Mouse (Mus musculus) embryonic facial prominence, embryonic 14.5 days (tissue): ENCODE data around the gene Gm11437. TPM values are rescaled to one million over a fixed set of nuclear protein-coding genes. Genes with fewer than 3 reads are reported as not detected.

Experiments used
- ATAC-seq: fragments of 200-750 bp; cut with Nextera tagmentation; 2 replicates; pipeline ENCODE4 v1.8.0; 2017; ENCODE audit warnings: low read depth, moderate number of reproducible peaks, moderate TSS enrichment
- DNase-seq: peaks from one replicate; pipeline ENCODE4 v3.0.0-alpha.2; 2015; ENCODE audit warnings: low spot score
- H3K27ac ChIP-seq: fragments of 300-500 bp; sonication (generic); replicated peaks from 2 replicates; pipeline ENCODE4 v1.5.1; 2014; ENCODE audit warnings: low read depth, mild to moderate bottlenecking, low read length, moderate library complexity
- H3K27me3 ChIP-seq: fragments of 300-500 bp; sonication (generic); replicated peaks from 2 replicates; pipeline ENCODE4 v1.6.1; 2014; ENCODE audit warnings: low read length; ENCODE audit not compliant: control insufficient read depth, insufficient read depth
- H3K36me3 ChIP-seq: fragments of 300-500 bp; sonication (generic); 2 replicates; pipeline ENCODE4 v1.6.1; 2014; ENCODE audit warnings: low read length, mixed read lengths; ENCODE audit not compliant: control insufficient read depth, insufficient read depth
- H3K4me1 ChIP-seq: fragments of 300-500 bp; sonication (generic); 2 replicates; pipeline ENCODE4 v1.6.1; 2014; ENCODE audit warnings: antibody characterized with exemption, low read length; ENCODE audit not compliant: control insufficient read depth, insufficient read depth
- H3K4me2 ChIP-seq: fragments of 300-500 bp; sonication (generic); 2 replicates; pipeline ENCODE4 v1.6.1; 2014; ENCODE audit warnings: low read depth, mild to moderate bottlenecking, low read length, moderate library complexity, mixed read lengths
- H3K4me3 ChIP-seq: fragments of 300-500 bp; sonication (generic); 2 replicates; pipeline ENCODE4 v1.5.1; 2014; ENCODE audit warnings: low read depth, mild to moderate bottlenecking, low read length
- H3K9ac ChIP-seq: fragments of 300-500 bp; sonication (generic); 2 replicates; pipeline ENCODE4 v1.6.1; 2014; ENCODE audit warnings: low read depth, mild to moderate bottlenecking, low read length, moderate library complexity, mixed read lengths
- H3K9me3 ChIP-seq: fragments of 300-500 bp; sonication (generic); 2 replicates; pipeline ENCODE4 v1.6.1; 2016; ENCODE audit warnings: low read length; ENCODE audit not compliant: control insufficient read depth
- WGBS: fragments of 180-500 bp; shearing (Covaris S2); extraction: QIAGEN DNeasy Blood & Tissue Kit; methylation state at CpG from one replicate; pipeline ENCODE4 v1.1.7; 2014; 5-methylcytosine and 5-hydroxymethylcytosine counted together
- polyA plus RNA-seq: library from polyadenylated mRNA; unstranded; fragments of >200 nt; fragmentation: Nextera tagmentation; extraction: Ambion mirVana; gene quantifications from 2 replicates; pipeline ENCODE4 v1.2.1, GENCODE M21; 2014

The Gm11437 gene
- polyA plus RNA-seq, 1 experiment from 2014 or later, result not detected

- DNase-seq (no peak), ATAC-seq (no peak)
- Histone ChIP-seq H3K9me3 (no peaks in the 10 kb centered on the region), H3K4me2 (peak overlapping the region; percentile 74), H3K27me3 (no peaks in the 10 kb centered on the region), H3K27ac (no peak overlapping the region), H3K9ac (peak overlapping the region; percentile 80; the same call in 1 of the 2 replicates), H3K4me1 (peaks cover 18% of the 10 kb centered on the region), H3K4me3 (peak overlapping the region; percentile 64), H3K36me3 (no peaks in the 10 kb centered on the region)
- 57% methylated on average over 2 of the region's 2 CpGs for WGBS
Observed at GRCm38 (mm10) chr11:84181286-84181685, 14.0 kb upstream of the Gm11437 start.

GRCm38 (mm10) chr11:84179954-84180598 lies 12.8 kb upstream of the Gm11437 start:
- H3K4me3 ChIP-seq, result peak overlapping the region; percentile 64
- H3K9me3 ChIP-seq, result no peaks in the 10 kb centered on the region
- H3K4me2 ChIP-seq, result peak overlapping the region; percentile 74
- peak overlapping the region; percentile 87 for H3K27ac ChIP-seq
- H3K4me1 ChIP-seq, result peaks cover 18% of the 10 kb centered on the region
- ATAC-seq, result peak; percentile 39
- DNase-seq, result peak; percentile 86
- WGBS, result under 1% methylated on average over 28 of the region's 44 CpGs
- no peaks in the 10 kb centered on the region for H3K36me3 ChIP-seq
- H3K9ac ChIP-seq, result peak overlapping the region; percentile 80
- H3K27me3 ChIP-seq, result no peaks in the 10 kb centered on the region

- whole genome bisulfite sequencing, result 0% methylated on average over 19 of the region's 85 CpGs
- H3K4me2 ChIP-seq, result peak overlapping the region; percentile 74
- H3K27me3 ChIP-seq, result no peaks in the 10 kb centered on the region
- H3K4me1 ChIP-seq, result peaks cover 18% of the 10 kb centered on the region
- H3K9me3 ChIP-seq, result no peaks in the 10 kb centered on the region
- H3K27ac ChIP-seq, result peak overlapping the region; percentile 87
- H3K9ac ChIP-seq, result peak overlapping the region; percentile 80
- peak; percentile 97 for ATAC-seq
- no peaks in the 10 kb centered on the region for H3K36me3 ChIP-seq
- peak overlapping the region; percentile 64 for H3K4me3 ChIP-seq
- DNase-seq, result peak; percentile 97
Observed at GRCm38 (mm10) chr11:84179226-84179953, 12.1 kb upstream of the Gm11437 start.

GRCm38 (mm10) chr11:84178571-84178970 lies 11.3 kb upstream of the Gm11437 start:
- Histone ChIP-seq H3K4me3 (peak overlapping the region; percentile 64), H3K9ac (peak overlapping the region; percentile 80; the same call in 1 of the 2 replicates), H3K36me3 (no peaks in the 10 kb centered on the region), H3K4me1 (peaks cover 18% of the 10 kb centered on the region), H3K27ac (peak overlapping the region; percentile 87; the same call in 1 of the 2 replicates), H3K9me3 (no peaks in the 10 kb centered on the region), H3K27me3 (no peaks in the 10 kb centered on the region), H3K4me2 (peak overlapping the region; percentile 74)
- 25% methylated on average over 4 of the region's 4 CpGs for WGBS
- no peak for ATAC-seq
- DNase-seq, result no peak

GRCm38 (mm10) chr11:84172539-84173435 lies 5.5 kb upstream of the Gm11437 start:
- no peaks in the 10 kb centered on the region for H3K4me1 ChIP-seq
- no peak for DNase-seq
- WGBS, result 71% methylated on average over 11 of the region's 11 CpGs
- H3K9ac ChIP-seq, result no peak overlapping the region
- no peak overlapping the region for H3K27ac ChIP-seq
- no peaks in the 10 kb centered on the region for H3K36me3 ChIP-seq
- no peaks in the 10 kb centered on the region for H3K27me3 ChIP-seq
- no peak overlapping the region for H3K4me3 ChIP-seq
- H3K4me2 ChIP-seq, result no peak overlapping the region
- no peak for ATAC-seq
- H3K9me3 ChIP-seq, result no peaks in the 10 kb centered on the region

GRCm38 (mm10) chr11:84168701-84169288 lies 1.5 kb upstream of the Gm11437 start:
- Histone ChIP-seq H3K27me3 (no peaks in the 10 kb centered on the region), H3K4me1 (no peaks in the 10 kb centered on the region), H3K36me3 (no peaks in the 10 kb centered on the region), H3K4me3 (no peak overlapping the region), H3K4me2 (no peak overlapping the region), H3K27ac (no peak overlapping the region), H3K9ac (no peak overlapping the region), H3K9me3 (no peaks in the 10 kb centered on the region)
- DNase-seq (peak; percentile 38), ATAC-seq (no peak)
- 24% methylated on average over 7 of the region's 7 CpGs for WGBS

GRCm38 (mm10) chr11:84164561-84164960 lies 2.7 kb downstream of the Gm11437 start:
- no peak overlapping the region for H3K9ac ChIP-seq
- H3K27me3 ChIP-seq, result no peaks in the 10 kb centered on the region
- no peaks in the 10 kb centered on the region for H3K9me3 ChIP-seq
- H3K27ac ChIP-seq, result no peak overlapping the region
- H3K4me2 ChIP-seq, result no peak overlapping the region
- DNase-seq (no peak), ATAC-seq (no peak)
- H3K36me3 ChIP-seq, result no peaks in the 10 kb centered on the region
- H3K4me3 ChIP-seq, result no peak overlapping the region
- no peaks in the 10 kb centered on the region for H3K4me1 ChIP-seq
- 58% methylated on average over 4 of the region's 4 CpGs for WGBS

GRCm38 (mm10) chr11:84164123-84164522 lies 3.2 kb downstream of the Gm11437 start:
- Histone ChIP-seq H3K27me3 (no peaks in the 10 kb centered on the region), H3K4me1 (no peaks in the 10 kb centered on the region), H3K4me2 (no peak overlapping the region), H3K9me3 (no peaks in the 10 kb centered on the region), H3K36me3 (no peaks in the 10 kb centered on the region), H3K27ac (no peak overlapping the region), H3K4me3 (no peak overlapping the region), H3K9ac (no peak overlapping the region)
- no peak for ATAC-seq
- WGBS, result 86% methylated on average over 6 of the region's 6 CpGs
- no peak for DNase-seq
